Mouse (Mus musculus): ENCODE results near the gene Pacs1. TPM values are rescaled to one million over a fixed set of nuclear protein-coding genes. Genes with fewer than 3 reads are reported as not detected.
"Not testable (repeated sequence)": the region's sequence is repeated elsewhere in the genome, so short reads cannot be mapped to it uniquely, and the experiment has no call there.

The Pacs1 gene
- polyA plus RNA-seq, 1 experiment from 2014 or later, result 21.3 TPM

GRCm38 (mm10) chr19:5232696-5233095 is 40.2 kb downstream of the Pacs1 start:
- DNase-seq (ENCODE audit: low spot score), result no peak
- Histone ChIP-seq H3K4me1 (no peaks in the 10 kb centered on the region), H3K27ac (replicated peaks) (no peak overlapping the region), H3K36me3 (no peaks in the 10 kb centered on the region), H3K4me3 (no peak overlapping the region), H3K9me3 (replicated peaks) (no peaks in the 10 kb centered on the region), H3K27me3 (ENCODE audit: low read depth, poor library complexity, severe bottlenecking) (no peaks in the 10 kb centered on the region)
- WGBS, result 90% methylated on average over 4 of the region's 4 CpGs

GRCm38 (mm10) chr19:5230110-5230509 is 42.8 kb downstream of the Pacs1 start:
- Histone ChIP-seq H3K4me1 (0 out of 2 replicates have a peak, but pooled peaks cover under 1% of the 10 kb centered on the region), H3K36me3 (no peaks in the 10 kb centered on the region), H3K9me3 (replicated peaks) (no peaks in the 10 kb centered on the region), H3K27ac (replicated peaks) (no peak overlapping the region), H3K27me3 (ENCODE audit: low read depth, poor library complexity, severe bottlenecking) (no peaks in the 10 kb centered on the region), H3K4me3 (no peak overlapping the region)
- no peak for DNase-seq (ENCODE audit: low spot score)
- WGBS, result 88% methylated on average over 2 of the region's 2 CpGs

DNA sequence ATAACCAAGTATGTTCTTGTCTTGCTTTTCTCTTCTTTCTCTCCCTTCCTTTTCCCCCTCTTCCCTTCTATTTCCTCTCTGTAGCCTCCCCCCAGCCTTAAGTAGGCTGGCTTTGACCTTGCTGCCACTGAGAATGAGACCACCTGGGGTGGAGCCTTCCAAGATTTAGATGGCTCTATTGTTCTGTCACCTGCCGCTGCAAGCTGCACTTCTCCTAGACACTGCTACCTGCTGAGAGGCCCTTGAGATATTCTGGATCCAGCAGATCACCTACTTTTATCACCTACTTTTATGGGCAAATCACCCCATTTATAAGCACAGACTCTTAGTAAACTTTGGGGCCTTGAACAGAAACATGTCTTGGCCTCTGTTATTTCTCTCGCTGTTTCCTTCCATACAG is 48.3 kb downstream of the Pacs1 start:
- H3K4me1 ChIP-seq, result peaks cover 7% of the 10 kb centered on the region; the same call in 1 of the 2 replicates
- H3K27ac ChIP-seq (replicated peaks), result no peak overlapping the region
- H3K36me3 ChIP-seq, result no peaks in the 10 kb centered on the region
- H3K27me3 ChIP-seq (ENCODE audit: low read depth, poor library complexity, severe bottlenecking), result no peaks in the 10 kb centered on the region
- no peaks in the 10 kb centered on the region for H3K9me3 ChIP-seq (replicated peaks)
- no peak overlapping the region for H3K4me3 ChIP-seq
- WGBS, result 54% methylated on average over 2 of the region's 2 CpGs
- no peak for DNase-seq (ENCODE audit: low spot score)

DNA sequence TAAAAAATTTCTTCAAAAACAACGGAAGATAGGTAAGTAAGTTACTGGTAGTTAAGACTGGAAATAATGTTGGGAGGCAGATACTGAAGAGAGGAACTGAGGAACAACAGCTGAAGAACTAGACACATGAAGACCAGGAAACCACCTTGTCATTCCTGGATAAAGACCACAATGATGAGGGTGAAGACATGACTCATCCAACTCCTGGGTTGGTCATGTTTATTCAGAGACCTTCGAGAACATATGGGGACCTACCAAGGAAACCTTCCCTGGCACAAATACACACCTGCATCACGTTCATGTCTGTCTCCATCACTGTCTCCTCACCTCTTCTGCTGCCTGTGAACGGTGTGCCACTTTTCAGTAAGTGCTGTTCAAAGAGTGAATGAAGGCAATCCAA is 48.8 kb downstream of the Pacs1 start:
- Histone ChIP-seq H3K9me3 (replicated peaks) (no peaks in the 10 kb centered on the region), H3K27me3 (ENCODE audit: low read depth, poor library complexity, severe bottlenecking) (no peaks in the 10 kb centered on the region), H3K4me3 (no peak overlapping the region), H3K36me3 (no peaks in the 10 kb centered on the region), H3K4me1 (peaks cover 7% of the 10 kb centered on the region; the same call in 1 of the 2 replicates), H3K27ac (replicated peaks) (no peak overlapping the region)
- DNase-seq (ENCODE audit: low spot score), result no peak
- 81% methylated on average over 4 of the region's 4 CpGs for WGBS

GRCm38 (mm10) chr19:5221926-5222325 is 51.0 kb downstream of the Pacs1 start:
- DNase-seq (ENCODE audit: low spot score), result no peak
- no peaks in the 10 kb centered on the region for H3K27me3 ChIP-seq (ENCODE audit: low read depth, poor library complexity, severe bottlenecking)
- WGBS, result 77% methylated on average over 2 of the region's 2 CpGs
- no peaks in the 10 kb centered on the region for H3K36me3 ChIP-seq
- no peak overlapping the region for H3K27ac ChIP-seq (replicated peaks)
- H3K4me1 ChIP-seq, result peaks cover 7% of the 10 kb centered on the region; the same call in 1 of the 2 replicates
- no peaks in the 10 kb centered on the region for H3K9me3 ChIP-seq (replicated peaks)
- no peak overlapping the region for H3K4me3 ChIP-seq

DNA sequence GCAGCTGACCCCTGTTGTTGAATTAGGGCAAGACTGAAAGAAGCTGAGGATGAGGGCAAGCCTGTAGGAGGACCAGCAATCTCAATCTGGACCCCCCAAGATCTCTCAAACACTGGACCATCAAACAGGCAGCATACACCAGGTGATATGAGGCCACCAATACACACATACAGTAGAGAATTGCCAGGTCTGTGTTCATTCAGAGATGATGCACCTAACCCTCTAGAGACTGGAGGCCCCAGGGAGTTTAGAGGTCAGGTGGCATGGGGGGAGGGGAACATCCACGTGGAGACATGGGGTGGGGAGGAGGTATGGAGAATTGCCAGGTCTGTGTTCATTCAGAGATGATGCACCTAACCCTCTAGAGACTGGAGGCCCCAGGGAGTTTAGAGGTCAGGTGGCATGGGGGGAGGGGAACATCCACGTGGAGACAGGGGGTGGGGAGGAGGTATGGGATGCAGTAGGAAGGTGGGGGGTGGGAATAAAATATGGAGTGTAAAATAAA is 51.6 kb downstream of the Pacs1 start:
- H3K27ac ChIP-seq (replicated peaks); H3K27me3 ChIP-seq (ENCODE audit: low read depth, poor library complexity, severe bottlenecking); H3K36me3 ChIP-seq; H3K9me3 ChIP-seq (replicated peaks); H3K4me3 ChIP-seq; H3K4me1 ChIP-seq; DNase-seq (ENCODE audit: low spot score): not testable (repeated sequence)
- WGBS, result 22% methylated on average over 2 of the region's 2 CpGs

DNA sequence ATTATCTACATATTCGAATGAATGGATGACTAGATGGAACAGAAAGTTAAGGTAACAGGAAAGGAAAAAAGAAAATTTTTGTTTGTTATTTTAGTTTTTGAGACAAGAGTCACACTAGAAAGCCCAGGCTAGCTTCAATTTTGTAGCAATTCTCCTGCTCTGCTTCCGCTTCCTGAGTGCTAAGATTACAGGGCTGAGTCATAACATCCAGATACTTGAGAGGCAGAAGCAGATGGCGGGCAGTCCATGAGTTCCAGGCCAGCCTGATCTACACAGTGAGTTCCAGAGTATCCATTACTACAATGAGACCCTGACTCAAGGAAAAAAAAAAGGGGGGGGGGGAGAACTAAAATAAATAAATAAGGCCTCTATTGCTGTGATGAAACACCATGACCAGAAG is 52.5 kb downstream of the Pacs1 start:
- H3K36me3 ChIP-seq, result no peaks in the 10 kb centered on the region
- no peak for DNase-seq (ENCODE audit: low spot score)
- H3K4me1 ChIP-seq, result peaks cover 7% of the 10 kb centered on the region; the same call in 1 of the 2 replicates
- H3K4me3 ChIP-seq, result no peak overlapping the region
- H3K27me3 ChIP-seq (ENCODE audit: low read depth, poor library complexity, severe bottlenecking), result no peaks in the 10 kb centered on the region
- H3K9me3 ChIP-seq (replicated peaks), result no peaks in the 10 kb centered on the region
- WGBS, result 90% methylated on average over 3 of the region's 3 CpGs
- H3K27ac ChIP-seq (replicated peaks), result no peak overlapping the region

DNA sequence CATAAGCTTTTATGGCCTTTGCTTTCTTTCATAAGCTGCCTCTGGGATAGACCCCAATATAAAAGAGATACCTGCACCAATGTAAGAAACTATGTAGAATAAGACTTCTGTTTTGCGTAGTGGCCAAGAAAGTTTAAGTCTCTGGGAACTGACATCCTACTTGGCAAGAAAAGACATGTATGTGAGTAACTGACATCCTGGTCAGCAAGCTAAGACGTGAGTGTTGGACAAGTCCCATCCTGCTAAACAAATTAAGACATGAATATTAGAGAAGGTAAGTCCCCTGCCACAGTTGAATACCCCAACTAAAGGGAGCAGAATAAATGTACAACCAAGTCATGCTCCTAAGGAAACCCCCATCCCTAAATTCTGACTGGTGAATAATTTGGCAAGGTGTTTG is 71.2 kb downstream of the Pacs1 start:
- Histone ChIP-seq H3K27ac (replicated peaks) (no peak overlapping the region), H3K4me1 (no peaks in the 10 kb centered on the region), H3K9me3 (replicated peaks) (no peaks in the 10 kb centered on the region), H3K36me3 (no peaks in the 10 kb centered on the region), H3K4me3 (no peak overlapping the region), H3K27me3 (ENCODE audit: low read depth, poor library complexity, severe bottlenecking) (no peaks in the 10 kb centered on the region)
- WGBS, result 95% methylated on average over 2 of the region's 2 CpGs
- DNase-seq (ENCODE audit: low spot score), result no peak

GRCm38 (mm10) chr19:5200617-5201016 is 72.3 kb downstream of the Pacs1 start:
- not testable (repeated sequence) for H3K27me3 ChIP-seq (ENCODE audit: low read depth, poor library complexity, severe bottlenecking); H3K9me3 ChIP-seq (replicated peaks); H3K36me3 ChIP-seq; H3K4me3 ChIP-seq; DNase-seq (ENCODE audit: low spot score); H3K27ac ChIP-seq (replicated peaks); H3K4me1 ChIP-seq
- 83% methylated on average over 4 of the region's 4 CpGs for WGBS

DNA sequence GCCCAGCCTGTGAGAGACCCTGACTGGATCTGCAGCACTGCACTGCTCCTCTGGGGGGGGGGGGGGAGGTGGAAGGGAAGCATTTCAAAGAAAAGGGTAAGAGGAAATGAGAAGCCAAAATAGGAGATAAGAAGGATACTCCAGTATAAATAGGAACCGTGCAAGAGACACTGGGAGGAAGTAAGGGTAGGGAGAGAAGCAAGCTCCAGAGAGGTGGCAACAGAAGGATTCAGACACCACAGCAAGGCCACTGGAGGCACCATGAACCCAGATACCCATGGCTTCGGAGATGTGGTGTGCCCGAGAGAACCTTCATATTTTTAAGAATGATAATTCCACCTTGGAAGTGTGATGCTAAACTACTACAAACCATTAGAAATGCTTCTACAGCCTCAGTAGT is 74.4 kb downstream of the Pacs1 start:
- no peak overlapping the region for H3K4me3 ChIP-seq
- no peaks in the 10 kb centered on the region for H3K9me3 ChIP-seq (replicated peaks)
- no peaks in the 10 kb centered on the region for H3K4me1 ChIP-seq
- no peaks in the 10 kb centered on the region for H3K27me3 ChIP-seq (ENCODE audit: low read depth, poor library complexity, severe bottlenecking)
- H3K27ac ChIP-seq (replicated peaks), result no peak overlapping the region
- 91% methylated on average over 3 of the region's 3 CpGs for WGBS
- no peak for DNase-seq (ENCODE audit: low spot score)
- H3K36me3 ChIP-seq, result no peaks in the 10 kb centered on the region

DNA sequence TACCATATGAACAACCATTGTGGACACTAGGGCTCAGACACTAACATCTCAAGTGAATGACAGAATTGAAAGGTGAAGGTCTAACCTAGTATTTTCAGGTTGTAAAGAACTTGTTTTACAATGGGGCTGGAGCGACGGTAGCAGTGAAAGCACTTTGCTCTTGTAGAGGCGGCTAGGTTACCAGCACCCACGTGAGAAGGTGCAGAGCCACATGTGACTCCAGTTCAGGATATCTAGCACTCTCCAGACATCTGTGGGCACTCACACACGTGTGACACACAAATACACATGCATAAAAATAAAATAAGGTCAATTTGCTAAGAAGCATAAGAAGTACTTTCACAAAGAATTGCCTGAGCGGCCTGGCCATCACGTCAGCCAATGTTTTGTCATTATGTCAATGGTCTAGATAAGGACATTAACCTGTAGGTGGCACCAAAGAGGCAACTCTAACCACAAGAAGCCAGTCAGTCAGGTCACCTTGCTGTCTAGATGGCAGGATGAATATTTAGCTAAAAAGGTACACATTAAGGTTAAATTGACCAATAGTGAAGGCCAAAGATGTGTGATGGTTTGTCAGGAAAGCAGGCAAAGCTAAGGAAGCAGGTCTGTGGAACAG is 77.4 kb downstream of the Pacs1 start:
- WGBS, result 57% methylated on average over 7 of the region's 7 CpGs
- Histone ChIP-seq H3K36me3 (no peaks in the 10 kb centered on the region), H3K27ac (replicated peaks) (no peak overlapping the region), H3K4me1 (peaks cover 14% of the 10 kb centered on the region), H3K4me3 (no peak overlapping the region), H3K27me3 (ENCODE audit: low read depth, poor library complexity, severe bottlenecking) (no peaks in the 10 kb centered on the region), H3K9me3 (replicated peaks) (no peaks in the 10 kb centered on the region)
- DNase-seq (ENCODE audit: low spot score), result no peak

DNA sequence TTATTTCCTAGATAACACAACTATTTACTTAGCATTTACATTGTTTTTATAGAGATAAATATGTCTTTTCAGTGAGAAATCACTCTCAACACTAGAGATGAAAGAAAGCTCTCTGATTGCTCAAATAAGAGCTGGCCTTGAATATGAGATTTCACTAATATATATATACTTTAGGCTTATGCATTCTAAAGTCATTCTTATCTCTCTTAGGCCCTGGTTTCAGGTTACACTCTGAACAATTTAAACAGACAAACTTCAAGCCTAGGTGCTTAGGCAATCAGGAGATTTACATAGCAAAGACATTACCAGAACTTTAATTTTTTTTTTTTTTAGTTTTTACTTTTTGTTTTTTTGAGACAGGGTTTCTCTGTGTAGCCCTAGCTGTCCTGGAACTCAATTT is 80.5 kb downstream of the Pacs1 start:
- no peaks in the 10 kb centered on the region for H3K9me3 ChIP-seq (replicated peaks)
- H3K27ac ChIP-seq (replicated peaks), result no peak overlapping the region
- H3K4me1 ChIP-seq, result peaks cover 14% of the 10 kb centered on the region
- no peaks in the 10 kb centered on the region for H3K36me3 ChIP-seq
- H3K4me3 ChIP-seq, result no peak overlapping the region
- DNase-seq (ENCODE audit: low spot score), result no peak
- H3K27me3 ChIP-seq (ENCODE audit: low read depth, poor library complexity, severe bottlenecking), result no peaks in the 10 kb centered on the region

DNA sequence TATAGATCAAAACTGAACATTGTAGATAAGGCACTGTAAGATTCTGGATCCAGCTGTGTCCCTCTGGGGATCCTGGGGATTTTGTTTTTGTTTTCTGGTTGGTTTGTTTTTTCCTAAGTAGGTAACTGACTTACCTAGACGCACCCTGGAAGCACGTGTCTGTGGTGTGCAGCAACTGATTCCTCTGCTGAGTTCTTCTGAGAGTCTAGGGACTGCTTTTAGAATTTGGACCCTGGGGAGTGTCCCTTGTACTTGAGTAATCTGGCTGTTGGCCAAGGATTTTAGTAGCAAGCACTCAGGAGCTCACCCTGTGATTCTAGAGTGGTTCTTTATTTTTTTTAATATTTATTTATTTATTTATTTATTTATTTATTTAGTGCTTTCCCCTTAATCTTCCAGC is 85.5 kb downstream of the Pacs1 start:
- peaks cover 14% of the 10 kb centered on the region for H3K4me1 ChIP-seq
- no peak for DNase-seq (ENCODE audit: low spot score)
- no peak overlapping the region for H3K4me3 ChIP-seq
- H3K36me3 ChIP-seq, result 0 out of 2 replicates have a peak, but pooled peaks cover 5% of the 10 kb centered on the region
- H3K9me3 ChIP-seq (replicated peaks), result peaks cover 14% of the 10 kb centered on the region
- H3K27ac ChIP-seq (replicated peaks), result no peak overlapping the region
- no peaks in the 10 kb centered on the region for H3K27me3 ChIP-seq (ENCODE audit: low read depth, poor library complexity, severe bottlenecking)
- 99% methylated on average over 2 of the region's 2 CpGs for WGBS

DNA sequence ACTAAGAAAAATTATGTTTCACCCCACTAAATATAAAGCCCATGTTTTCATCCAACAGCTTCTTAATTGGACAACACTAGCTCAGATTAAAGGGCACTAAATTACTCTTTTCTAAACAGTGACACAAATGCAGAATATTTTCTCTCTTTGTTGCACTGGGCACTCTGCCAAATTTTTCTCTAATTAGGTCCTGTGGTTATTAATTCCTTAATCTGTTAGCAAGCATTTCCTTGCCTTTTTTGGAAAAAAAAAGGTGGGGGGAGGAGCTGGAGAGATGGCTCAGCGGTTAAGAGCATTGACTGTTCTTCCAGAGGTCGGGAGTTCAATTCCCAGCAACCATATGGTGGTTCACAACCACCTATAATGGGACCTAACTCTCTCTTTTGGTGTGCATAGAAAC is 91.0 kb downstream of the Pacs1 start:
- peaks cover 14% of the 10 kb centered on the region for H3K9me3 ChIP-seq (replicated peaks)
- DNase-seq (ENCODE audit: low spot score), result no peak
- no peak overlapping the region for H3K27ac ChIP-seq (replicated peaks)
- 0 out of 2 replicates have a peak, but pooled peaks cover 5% of the 10 kb centered on the region for H3K36me3 ChIP-seq
- no peaks in the 10 kb centered on the region for H3K4me1 ChIP-seq
- H3K27me3 ChIP-seq (ENCODE audit: low read depth, poor library complexity, severe bottlenecking), result no peaks in the 10 kb centered on the region
- no peak overlapping the region for H3K4me3 ChIP-seq
- WGBS, result 83% methylated on average over 2 of the region's 2 CpGs

All from midbrain, embryonic 10.5 days (tissue).